Mouse (Mus musculus): ENCODE results near the gene Bhlhe23. TPM values are rescaled to one million over a fixed set of nuclear protein-coding genes. Genes with fewer than 3 reads are reported as not detected.

Gene Bhlhe23
- total RNA-seq, 4 experiments from 2014 or later: not detected

DNA sequence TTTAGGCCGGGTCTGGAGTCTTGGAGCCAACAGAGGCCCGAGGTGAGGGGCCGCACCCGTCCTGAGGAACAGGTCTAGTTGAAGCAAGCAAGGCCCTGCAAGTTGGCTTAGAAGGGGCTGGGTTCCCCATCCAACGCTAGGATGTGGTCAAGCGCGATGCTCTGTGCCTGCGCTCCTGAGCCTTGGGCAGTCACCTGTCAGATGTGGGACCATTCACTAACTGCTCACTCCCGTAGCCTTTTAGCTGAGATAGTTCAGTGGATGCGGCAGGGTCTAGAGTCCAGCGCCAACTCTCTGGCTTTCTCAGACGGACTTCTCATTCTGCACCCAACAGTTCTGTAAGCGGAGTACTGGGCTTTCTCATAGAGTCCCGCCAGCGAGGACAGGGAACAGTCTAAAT is 1.1 kb downstream of the Bhlhe23 start:
- no peak for DNase-seq (ENCODE audit: low spot score)

DNA sequence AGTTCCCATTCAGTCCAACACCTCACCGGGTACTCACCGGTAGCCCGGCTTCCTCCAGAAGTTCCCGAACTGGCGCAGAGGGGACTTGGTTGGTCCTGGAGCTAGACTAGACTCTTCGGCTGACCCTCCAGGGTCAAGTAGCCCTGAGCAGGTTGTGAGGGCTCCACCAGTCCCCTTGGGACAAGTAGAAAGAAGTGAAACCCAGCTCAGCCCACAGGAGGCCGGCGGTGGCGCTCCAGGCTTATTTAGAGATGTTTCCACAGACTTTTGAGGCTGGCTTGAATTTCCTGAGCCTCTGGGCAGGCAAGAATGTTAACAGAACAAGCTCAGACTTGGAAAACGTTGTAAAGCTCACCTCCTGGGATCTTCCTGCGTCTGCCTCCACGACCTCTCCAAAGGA is 1.5 kb downstream of the Bhlhe23 start:
- no peak for DNase-seq (ENCODE audit: low spot score)

DNA sequence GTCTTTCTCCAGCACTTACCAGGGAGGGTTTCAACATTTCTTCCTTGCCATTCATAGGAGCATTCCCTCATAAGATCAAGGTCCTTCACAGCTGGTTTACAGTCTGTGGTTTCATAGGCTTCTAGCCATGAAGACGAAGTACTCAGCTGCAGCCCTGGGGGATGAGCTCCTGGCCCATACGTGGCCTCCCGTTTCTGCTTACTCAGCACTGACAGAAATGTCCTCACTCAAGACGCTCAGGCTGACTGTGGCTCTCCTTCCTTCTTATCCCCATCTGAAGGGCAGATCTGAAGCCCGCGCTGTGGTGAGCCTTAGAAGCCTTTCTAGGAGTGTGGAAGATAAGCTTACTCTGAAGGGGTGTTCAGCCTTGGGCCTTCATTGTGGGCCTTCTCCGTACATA is 11.0 kb downstream of the Bhlhe23 start:
- no peak for DNase-seq (ENCODE audit: low spot score)

DNA sequence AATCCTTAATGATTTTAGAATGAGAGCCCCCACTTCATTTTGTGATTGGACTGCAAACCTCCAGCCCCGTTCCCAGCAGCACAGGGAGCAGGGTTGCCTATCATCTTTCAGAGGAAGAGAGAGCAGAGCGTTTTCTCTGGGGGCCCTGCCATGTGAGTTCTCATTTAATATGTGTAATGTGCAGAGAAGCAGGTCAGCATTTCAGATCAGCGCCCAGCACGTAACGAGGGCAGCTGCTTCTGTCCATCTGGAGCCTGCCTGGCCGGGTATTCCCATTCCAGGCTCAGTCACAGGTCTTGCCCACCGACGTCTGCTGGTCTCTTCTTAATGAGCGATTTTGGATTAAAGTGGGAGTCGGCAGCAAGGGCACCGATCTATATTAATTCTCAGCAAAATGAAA is 11.7 kb downstream of the Bhlhe23 start:
- no peak for DNase-seq (ENCODE audit: low spot score)

DNA sequence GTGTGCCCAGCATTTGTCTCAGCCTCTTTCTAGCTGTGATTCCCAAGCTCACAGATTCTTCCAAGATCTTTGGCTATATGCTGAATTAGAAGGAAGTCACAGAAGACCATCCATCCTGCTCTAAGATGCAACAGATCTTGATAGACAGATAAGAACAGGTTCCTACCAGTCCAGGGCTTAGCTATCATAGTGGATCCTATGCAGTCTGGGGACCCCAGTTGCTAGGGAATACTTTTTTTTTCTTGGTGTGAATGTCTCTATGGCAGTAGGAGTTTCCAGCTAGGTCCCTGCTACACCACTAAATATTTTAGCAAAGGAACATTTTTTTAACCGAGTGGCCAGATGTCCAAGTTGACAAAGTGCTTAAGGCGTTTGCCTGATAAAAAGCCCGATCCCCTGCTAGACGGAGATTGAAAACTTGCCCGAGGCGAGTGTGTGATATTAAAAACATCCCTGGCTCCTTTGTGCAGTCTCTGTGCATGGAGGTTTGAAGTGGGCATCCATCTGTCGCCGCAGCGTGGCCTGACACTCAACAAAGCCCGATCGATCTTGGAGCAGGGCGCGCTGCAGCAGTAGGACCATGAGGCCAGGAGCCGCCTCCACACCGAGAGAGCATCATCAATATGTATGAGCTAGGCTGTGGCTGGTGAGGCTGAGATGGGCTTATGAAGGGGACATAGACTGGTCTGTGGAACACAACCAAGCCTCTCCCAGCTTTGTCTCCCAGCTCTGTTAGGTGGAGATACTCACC is 18.0 kb downstream of the Bhlhe23 start:
- no peak for DNase-seq (ENCODE audit: low spot score)

DNA sequence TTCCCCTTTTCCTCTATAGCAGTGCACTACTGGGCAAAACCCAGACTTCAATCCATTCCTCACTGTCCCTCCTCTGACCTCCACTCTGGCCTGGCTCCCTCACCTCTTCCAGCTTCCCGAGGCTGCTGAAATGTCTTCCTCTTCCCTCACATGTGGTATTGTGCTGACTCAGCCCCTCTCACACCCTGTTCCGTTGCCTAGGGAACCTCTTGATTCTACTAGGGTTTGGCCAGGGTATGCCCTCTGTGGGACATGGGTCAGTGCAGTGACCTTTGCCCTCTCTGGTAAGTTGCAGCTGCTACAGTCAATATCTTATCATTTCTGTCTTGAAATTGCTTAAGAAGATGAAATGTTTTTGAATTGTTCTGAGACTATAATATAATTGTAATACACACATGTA is 19.9 kb downstream of the Bhlhe23 start:
- DNase-seq (ENCODE audit: low spot score): no peak

DNA sequence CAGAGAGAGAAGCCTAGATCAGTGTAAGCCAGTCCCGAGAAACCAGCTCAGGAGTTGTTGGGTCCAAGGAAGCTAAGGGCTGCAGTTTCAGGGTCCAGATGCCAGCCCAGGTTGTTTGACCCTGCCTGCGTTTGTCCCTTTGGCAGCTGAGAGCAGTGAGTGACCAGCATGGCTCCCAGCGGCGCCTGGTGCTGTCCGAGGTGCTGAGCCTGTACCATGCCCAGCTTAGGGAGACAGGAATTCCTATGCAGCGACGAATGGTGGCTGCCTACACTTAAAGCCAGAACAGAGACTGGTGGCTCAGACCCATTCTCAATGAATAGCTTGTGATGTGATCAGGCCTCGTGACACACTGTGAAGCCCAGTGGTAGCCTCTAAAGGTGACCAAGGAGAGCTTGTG is 20.8 kb downstream of the Bhlhe23 start:
- peak; percentile 17 for DNase-seq (ENCODE audit: low spot score)

DNA sequence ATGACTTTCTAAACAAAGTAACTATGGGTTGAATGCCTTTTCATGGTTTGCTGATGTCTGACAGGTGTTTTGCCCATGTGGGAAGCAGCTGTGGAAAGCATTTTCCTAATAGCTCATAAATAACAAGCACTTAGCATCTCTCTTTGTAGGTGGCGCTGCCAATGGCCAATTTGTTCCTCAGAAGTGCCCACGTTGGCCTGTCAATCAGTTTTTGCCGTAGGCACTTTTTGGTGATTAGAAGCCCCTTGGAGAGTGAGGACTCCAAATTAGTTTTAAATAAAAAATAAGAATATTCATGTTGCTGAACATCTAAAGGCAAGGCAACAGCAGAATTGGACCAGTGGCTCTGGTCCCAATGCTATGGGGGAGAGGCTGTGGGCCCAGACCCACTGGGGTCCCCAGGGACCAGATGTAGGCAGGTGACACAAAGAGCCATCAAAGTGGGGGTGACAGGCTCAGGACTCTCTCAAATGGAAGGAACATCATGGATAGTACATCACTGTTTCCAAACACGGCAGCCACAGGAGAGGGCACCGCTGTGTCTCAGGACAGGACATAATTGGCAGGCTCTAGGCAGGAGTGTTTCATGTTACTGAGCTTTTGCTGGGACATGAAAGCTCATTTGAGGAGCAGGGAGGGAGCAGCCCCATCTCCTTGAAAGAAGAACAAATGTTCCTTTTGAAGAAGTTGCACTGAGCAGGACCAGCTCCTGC is 21.6 kb downstream of the Bhlhe23 start:
- DNase-seq (ENCODE audit: low spot score): no peak

DNA sequence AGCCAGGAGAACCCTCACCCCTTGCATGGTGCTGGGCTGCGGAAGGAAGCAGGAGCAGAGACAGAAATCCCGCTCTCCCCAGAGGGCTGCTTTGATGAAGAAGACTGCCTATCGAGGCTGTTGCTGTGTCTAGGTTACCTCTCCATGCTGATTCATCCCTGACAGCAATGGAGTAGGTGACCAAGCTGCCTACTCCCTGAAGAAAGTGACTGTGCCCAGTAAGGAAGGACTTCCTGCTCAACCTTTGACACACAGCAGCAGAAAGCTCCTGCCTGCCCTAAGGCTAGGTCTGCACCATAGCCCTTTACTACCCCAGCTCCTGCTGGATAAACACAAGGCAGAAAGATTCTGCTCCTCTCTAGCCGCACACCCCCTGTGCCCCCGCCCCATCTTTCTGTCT is 27.8 kb downstream of the Bhlhe23 start:
- no peak for DNase-seq (ENCODE audit: low spot score)

DNA sequence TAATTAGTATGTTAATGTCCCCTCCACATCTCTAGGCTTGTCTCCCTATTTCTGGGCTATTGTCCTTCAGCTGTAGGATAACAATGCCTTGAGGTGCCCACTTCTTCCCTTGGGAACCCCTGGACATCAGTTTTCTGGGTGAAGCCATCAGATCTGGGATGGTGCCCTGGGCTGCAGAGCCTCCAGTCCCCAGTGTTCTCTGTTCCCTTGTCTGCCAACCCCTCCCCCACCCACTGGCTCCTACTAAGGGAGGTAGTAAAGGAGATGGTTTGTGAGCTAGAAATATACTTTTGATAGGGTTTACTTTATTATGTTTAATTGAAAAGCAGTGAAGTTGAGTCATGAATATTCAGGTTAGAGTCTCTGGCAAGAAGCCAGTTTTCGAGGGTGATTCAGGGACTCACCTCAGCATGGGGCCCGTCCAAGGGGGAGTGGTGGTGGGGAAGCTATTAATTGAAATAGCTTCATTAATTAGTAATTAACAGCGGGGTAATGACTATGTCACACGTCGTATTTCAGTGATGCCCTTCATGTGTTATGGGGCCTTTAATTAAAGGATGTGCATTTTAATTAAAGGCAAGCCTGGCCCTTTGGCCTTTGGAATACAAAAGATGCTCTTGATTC is 30.0 kb downstream of the Bhlhe23 start:
- no peak for DNase-seq (ENCODE audit: low spot score)

DNA sequence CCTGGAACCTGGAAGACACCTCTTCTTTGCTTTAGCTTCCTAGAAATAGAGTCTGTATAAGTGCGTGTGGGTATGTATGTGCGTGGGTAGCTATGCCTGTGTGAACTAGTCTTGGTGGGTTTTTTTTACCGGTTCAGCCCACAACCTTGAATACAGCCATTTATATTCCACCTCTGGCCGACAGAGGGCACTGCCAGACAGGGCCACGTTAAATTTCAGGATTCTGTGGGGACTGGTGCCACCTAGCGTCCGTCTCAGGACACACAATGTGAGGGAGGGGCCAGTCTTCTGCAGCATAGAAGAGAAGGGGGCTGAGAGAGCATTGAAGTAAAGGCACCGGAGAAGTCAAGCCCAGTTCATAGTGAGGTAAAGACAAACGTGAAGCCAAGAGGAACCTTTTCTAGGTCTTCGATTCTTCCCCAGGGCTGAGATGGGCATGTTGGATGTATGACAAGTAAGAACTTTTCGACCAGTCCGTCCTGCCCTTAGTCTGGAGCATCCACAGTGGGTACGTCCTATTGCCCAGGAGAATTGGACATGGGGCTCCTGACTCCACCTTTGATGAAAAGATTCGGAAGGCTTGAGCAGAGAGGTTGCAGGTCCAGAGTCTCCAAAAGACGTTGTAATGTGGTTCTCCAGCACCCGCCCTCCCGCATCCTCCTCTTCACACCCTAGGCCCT is 31.3 kb downstream of the Bhlhe23 start:
- DNase-seq (ENCODE audit: low spot score): peak; percentile 81

DNA sequence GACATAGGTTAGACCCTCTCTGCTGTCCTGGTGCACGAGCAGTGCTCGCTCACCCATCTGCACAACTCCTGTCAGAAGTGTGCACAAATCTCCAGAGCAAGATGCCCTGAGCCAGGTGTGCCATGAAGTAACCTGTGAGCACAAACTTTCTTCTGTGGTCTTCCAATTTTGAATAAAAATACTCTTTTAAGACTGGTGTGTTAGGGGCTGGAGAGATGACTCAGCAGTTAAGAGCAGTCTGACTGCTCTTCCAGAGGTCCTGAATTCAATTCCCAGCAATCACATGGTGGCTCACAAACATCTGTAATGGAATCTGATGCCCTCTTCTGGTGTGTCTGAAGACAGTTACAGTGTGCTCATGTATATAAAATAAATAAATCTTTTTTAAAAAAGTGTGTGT is 33.4 kb downstream of the Bhlhe23 start:
- DNase-seq (ENCODE audit: low spot score): no peak

DNA sequence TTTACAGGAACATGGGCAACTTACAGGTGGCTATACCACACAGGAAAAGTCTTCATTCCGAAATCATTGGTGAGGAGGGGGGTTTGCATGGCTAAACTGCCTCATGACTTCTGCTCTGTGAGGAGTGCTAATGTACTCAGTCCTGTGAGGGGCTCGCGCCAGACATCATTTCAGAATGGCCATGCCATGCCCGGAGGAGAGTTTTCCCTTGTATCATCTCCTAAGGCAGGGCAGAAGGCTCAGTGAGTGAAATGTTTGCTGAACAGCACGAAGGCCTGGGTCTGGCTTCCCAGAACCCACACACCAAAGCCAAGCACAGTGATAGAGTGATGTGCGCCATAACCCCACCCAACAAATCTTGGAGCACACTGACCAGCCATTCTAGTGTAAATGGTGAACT is 33.9 kb downstream of the Bhlhe23 start:
- DNase-seq (ENCODE audit: low spot score): no peak

DNA sequence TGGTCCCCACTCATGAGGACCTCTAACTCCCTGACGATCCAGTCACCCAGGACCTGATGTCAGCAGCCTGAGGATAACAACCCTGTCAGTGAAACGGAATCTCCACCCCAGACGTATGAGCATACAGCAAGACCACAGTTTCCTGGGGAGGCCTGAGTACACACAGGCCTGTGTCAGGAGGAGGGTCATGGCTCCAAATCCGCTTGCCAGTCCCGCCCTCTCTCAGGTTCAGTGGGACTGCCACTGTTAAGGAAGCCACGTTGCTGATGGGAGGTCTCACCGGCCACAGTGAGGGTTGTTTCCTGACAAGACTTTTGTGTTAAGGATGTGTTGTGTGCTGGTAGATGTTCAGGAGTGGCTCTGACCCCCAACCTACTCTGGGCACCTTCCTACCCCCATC is 35.3 kb downstream of the Bhlhe23 start:
- DNase-seq (ENCODE audit: low spot score): no peak

DNA sequence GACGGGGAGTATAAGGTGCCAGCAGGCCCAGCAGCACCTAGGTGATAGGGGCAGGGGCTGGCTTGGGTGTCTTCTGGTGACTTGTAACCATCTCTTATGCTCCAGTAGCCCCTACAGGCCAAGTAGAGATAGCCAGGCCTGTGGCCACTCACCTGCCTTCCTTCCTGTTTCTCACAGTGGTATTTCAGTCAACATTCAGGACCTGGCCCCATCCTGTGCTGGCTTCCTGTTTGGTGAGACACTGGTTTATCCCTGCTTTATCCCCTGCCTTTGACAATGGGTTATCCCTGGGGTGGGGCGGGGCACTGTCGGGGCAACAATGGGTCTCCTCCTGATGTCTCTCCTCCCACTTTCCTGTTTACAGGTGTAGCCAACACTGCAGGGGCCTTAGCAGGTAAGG is 36.4 kb downstream of the Bhlhe23 start:
- DNase-seq (ENCODE audit: low spot score): no peak

DNA sequence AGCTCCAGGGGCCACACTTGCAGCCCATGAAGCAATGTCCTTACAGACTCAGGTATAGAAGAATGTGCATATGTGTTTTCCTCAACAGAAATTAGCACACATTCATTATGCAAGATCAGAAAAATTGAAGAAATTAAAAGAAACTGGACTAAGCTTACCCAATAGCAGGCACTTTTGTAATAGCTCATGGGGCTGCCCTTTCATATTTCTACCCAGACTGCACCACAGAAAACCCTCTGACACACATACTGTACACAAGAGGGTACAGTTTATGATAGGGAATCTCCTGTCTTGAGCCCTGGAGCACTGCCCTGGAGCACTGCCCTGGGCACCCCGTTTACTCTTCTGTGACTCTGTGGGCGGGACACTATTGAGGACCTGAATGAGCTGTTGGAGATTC is 38.7 kb downstream of the Bhlhe23 start:
- no peak for DNase-seq (ENCODE audit: low spot score)

DNA sequence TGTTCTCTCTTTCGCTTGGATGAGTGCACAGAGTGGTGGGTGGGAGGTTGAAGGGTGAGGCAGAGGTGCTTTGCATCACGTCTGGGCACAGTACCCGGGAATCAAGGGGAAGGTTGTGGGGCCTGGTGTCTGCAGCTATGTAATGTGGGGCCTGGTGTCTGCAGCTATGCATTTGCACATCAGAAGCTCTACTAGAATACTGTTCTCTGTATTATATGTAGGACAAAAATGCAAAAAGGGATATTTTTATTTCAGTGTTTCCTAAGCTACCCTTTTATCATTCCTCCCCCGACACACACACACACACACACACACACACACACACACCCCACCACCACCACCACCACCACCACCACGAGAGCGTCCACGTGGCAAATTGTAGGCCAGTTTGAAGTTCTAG is 41.5 kb downstream of the Bhlhe23 start:
- no peak for DNase-seq (ENCODE audit: low spot score)

DNA sequence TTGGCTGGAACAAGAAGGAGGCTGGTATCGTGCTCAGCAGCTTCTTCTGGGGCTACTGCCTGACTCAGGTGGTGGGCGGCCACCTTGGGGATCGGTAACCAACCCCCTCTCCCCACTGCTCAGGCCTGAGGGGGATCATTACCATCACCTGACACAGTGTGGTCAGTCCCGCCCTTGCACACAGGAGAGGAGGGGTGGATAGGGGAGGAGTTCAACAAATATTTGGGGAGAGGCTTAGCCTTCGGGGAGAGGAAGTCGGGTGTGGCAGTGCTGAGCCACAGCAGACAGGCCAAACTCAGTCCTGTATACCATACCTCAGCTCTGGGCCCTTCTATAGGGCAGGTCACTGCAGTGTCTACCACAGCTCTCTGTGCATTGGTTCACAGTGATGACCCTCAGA is 44.7 kb downstream of the Bhlhe23 start:
- DNase-seq (ENCODE audit: low spot score): no peak

DNA sequence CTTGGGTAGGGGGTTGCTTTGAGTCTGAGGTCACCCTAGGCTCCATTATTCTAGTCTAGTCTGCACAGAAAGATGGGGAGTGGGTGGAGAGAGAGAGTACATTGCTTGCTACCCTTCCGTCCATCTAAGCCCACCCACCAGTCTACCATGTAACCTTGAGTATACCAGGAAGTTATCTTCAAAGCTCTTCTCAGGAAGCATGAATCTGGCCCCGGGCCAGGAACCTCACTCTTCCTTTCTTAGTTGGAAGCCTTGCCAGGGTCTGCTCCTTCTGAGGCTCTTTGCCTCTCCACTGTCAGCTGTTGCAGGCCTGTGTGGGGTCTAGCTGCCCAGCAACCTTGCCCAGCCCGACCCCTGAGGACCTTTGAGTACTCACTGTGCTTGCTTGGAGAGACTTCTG is 45.7 kb downstream of the Bhlhe23 start:
- DNase-seq (ENCODE audit: low spot score): no peak

DNA sequence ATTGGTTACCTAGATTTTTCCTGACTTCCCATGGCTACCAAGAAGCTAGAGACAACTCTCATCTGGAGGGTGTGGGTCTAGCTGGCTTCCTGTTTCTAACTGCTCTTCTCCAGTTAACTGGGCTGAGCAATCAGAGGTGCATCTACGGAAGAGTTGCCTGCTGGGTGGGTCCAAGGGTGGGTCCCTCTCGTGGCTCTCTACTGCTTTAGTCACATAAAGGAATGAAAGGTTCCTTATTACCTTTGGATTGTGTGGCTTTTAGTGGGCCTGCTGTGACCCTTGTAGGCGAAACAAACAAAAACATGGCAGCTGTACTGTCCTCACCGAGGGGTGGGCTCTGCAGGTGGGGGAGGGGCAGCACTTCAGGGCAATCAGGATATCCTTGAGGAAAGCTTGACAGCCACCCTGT is 49.1 kb downstream of the Bhlhe23 start:
- DNase-seq (ENCODE audit: low spot score): no peak

DNA sequence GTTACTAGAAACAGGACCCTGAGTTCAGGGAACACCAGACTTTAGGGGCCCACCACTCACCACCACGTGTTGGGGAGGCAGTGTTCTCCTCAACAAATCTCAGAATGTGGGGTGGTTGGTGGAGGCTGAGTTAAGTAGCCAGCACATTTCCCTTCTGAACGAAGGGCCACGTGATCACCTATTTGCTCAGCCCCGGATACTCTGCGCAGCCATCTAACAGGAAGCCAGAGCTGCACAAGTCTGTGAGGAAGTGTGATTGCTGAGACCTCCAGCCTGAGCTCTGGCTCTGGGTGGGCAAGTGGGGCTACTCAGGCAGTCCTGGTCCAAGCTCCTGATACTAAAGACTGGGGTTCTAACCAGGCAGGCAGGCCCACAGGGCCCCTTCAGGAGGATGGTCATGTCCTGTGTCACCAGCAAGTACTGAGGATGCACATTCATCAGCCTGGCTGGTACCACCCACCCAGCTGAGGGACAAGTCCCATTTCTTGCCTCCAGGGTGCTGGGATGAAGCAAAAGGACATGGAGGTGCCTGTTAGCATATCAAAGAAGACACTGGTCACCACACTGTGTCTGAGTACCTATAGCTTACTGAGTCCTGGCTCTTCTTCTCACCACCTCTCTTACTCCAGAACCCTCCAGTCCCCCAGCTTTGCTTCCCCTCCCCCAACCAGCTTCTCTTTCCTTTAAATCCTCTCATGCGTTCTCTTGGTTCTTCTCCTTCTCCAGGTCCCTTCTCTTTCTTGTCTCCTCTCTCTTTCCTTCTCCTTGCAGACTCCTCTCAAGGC is 49.9 kb downstream of the Bhlhe23 start:
- no peak for DNase-seq (ENCODE audit: low spot score)

All from heart, adult 8-10 months (tissue).